Comparison of ENCODE assay signal across 11 mouse cellular contexts in the genomic region with DNA sequence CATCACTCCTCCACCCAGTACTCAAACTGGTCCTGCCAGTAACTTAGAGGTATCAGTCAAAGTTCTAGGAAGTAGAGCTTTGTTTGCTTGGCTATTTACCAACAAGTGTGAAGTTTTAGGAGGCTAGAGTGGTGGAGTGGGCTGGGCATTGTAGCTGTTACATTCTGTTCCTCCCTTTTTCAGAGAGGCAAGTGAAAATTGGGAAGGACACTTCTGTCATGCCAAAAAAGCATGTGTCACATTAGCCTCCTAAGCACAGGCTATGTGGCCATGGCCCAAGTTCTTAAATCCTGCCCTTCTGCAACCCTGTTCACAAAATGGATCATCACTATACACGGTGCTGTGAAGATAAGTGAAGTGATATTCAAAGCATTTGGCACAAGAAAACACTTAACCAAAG. TPM values are rescaled to one million over a fixed set of nuclear protein-coding genes. Genes with fewer than 3 reads are reported as not detected.
DNase-seq lines count a peak whose midpoint lies in the region; ATAC-seq and TF ChIP-seq lines count a peak whose summit lies in the region.
"Had no signal": no experiment of that assay in that cellular context is flagged by ENCODE, and none has a peak within 500 bp of the region (broad histone marks: within the 10 kb centered on the region; RNA-seq: fewer than 3 reads in every experiment).

No protein-coding gene starts in this region.

- TF ChIP-seq CTCF in kidney, adult 2 months (conservative IDR thresholded peaks at IDR 0.05; ENCODE audit: insufficient read depth, insufficient read length, low read depth, low read length): no peak
- no peak for TF ChIP-seq CTCF in liver, postnatal 0 days (IDR thresholded peaks at IDR 0.05; ENCODE audit: low read depth)

- no peak for ATAC-seq in embryonic facial prominence, embryonic 12.5 days (ENCODE audit: insufficient number of reproducible peaks, insufficient read depth, low FRiP score, low TSS enrichment)
- ATAC-seq in liver, postnatal 0 days: no peak

- no peak for TF ChIP-seq EP300 in liver, postnatal 0 days (IDR thresholded peaks at IDR 0.05; ENCODE audit: low read depth)

- H3K36me3 ChIP-seq in kidney, adult 2 months (ENCODE audit: control insufficient read depth, insufficient read depth, low read length): peaks cover 3% of the 10 kb centered on the region
- H3K36me3 ChIP-seq in embryonic facial prominence, embryonic 12.5 days: peaks cover 14% of the 10 kb centered on the region
- H3K36me3 ChIP-seq in liver, postnatal 0 days (replicated peaks; ENCODE audit: insufficient read depth, low read length): peaks cover 5% of the 10 kb centered on the region; the same call in 1 of the 2 replicates

- H3K27ac ChIP-seq in kidney, adult 2 months (ENCODE audit: insufficient read depth, low read depth, low read length): peak overlapping the region; percentile 37; the same call in 1 of the 2 replicates
- peak overlapping the region; percentile 74; the same call in 1 of the 2 replicates for H3K27ac ChIP-seq in embryonic facial prominence, embryonic 12.5 days
- no peak overlapping the region for H3K27ac ChIP-seq in liver, postnatal 0 days (ENCODE audit: low read depth)

- no peaks in the 10 kb centered on the region for H3K27me3 ChIP-seq in kidney, adult 2 months (replicated peaks; ENCODE audit: control insufficient read depth, insufficient read depth, low read length)
- no peaks in the 10 kb centered on the region for H3K27me3 ChIP-seq in embryonic facial prominence, embryonic 12.5 days
- H3K27me3 ChIP-seq in liver, postnatal 0 days (ENCODE audit: insufficient read depth, low read length): no peaks in the 10 kb centered on the region
- H3K27me3 ChIP-seq: megakaryocyte, embryonic 14.5 days had no signal

- H3K9me3 ChIP-seq in embryonic facial prominence, embryonic 12.5 days: no peaks in the 10 kb centered on the region
- no peaks in the 10 kb centered on the region for H3K9me3 ChIP-seq in liver, postnatal 0 days (ENCODE audit: low read length)
- H3K9me3 ChIP-seq: heart, embryonic 10.5 days; megakaryocyte, embryonic 14.5 days had no signal

- peaks cover 8% of the 10 kb centered on the region for H3K4me1 ChIP-seq in kidney, adult 2 months (ENCODE audit: control insufficient read depth, insufficient read depth, low read length)
- H3K4me1 ChIP-seq in embryonic facial prominence, embryonic 12.5 days: peaks cover 19% of the 10 kb centered on the region
- H3K4me1 ChIP-seq in liver, postnatal 0 days (ENCODE audit: insufficient read depth): peaks cover 11% of the 10 kb centered on the region; the same call in 1 of the 2 replicates

- no peak overlapping the region for H3K4me3 ChIP-seq in kidney, adult 2 months (ENCODE audit: insufficient read depth, low read depth, low read length)
- H3K4me3 ChIP-seq in embryonic facial prominence, embryonic 12.5 days: no peak overlapping the region
- no peak overlapping the region for H3K4me3 ChIP-seq in liver, postnatal 0 days (ENCODE audit: low read depth, low read length)
- H3K4me3 ChIP-seq: heart, embryonic 10.5 days; megakaryocyte, embryonic 14.5 days had no signal

- 61% methylated on average over 1 of the region's 1 CpGs for WGBS in kidney, adult 2 months
- 80% methylated on average over 1 of the region's 1 CpGs for WGBS in embryonic facial prominence, embryonic 12.5 days
- WGBS in liver, postnatal 0 days (ENCODE audit: insufficient replicate concordance): 57% methylated on average over 1 of the region's 1 CpGs

- no peak overlapping the region for H3K4me2 ChIP-seq in embryonic facial prominence, embryonic 12.5 days (replicated peaks)
- H3K4me2 ChIP-seq in liver, postnatal 0 days (ENCODE audit: low read depth, low read length): no peak overlapping the region

- no peak overlapping the region for H3K9ac ChIP-seq in embryonic facial prominence, embryonic 12.5 days
- H3K9ac ChIP-seq in liver, postnatal 0 days (replicated peaks): no peak overlapping the region

- no peak for TF ChIP-seq POLR2A in kidney, adult 2 months (IDR thresholded peaks at IDR 0.05; ENCODE audit: low read depth, low read length)

- DNase-seq in cerebellum, adult 18-20 months: peak; percentile 23 to 36
- no peak for DNase-seq in cerebellum, postnatal 4 days (ENCODE audit: low spot score in 2 of 2)
- DNase-seq in kidney, adult 2 months: no peak
- DNase-seq in kidney, postnatal 4 days: no peak
- peak; percentile 18 for DNase-seq in lung, postnatal 14 days
- no peak for DNase-seq in liver, postnatal 0 days
- no peak for DNase-seq in thymus, adult 18-20 months
- DNase-seq: thymus, postnatal 4 days had no signal

RNA-seq across cellular contexts. Expression of a gene that starts 34.4 kb away (rescaled TPM):
- polyA plus RNA-seq in kidney, adult 2 months (2012; rRNA removed): 10.4 and 12.8 TPM in 2 replicates
- polyA plus RNA-seq in embryonic facial prominence, embryonic 12.5 days (2016; fragmentation: Nextera tagmentation; extraction: Ambion mirVana): 11.4 and 12.4 TPM in 2 replicates
- polyA plus RNA-seq in liver, postnatal 0 days (2015; fragmentation: Nextera tagmentation; extraction: Ambion mirVana): 2.3 TPM in 2 replicates

Comparison
In these comparisons a context has a peak if more than half of its experiments do, and no peak if none do; other contexts are left out.
1. DNase-seq: peak in cerebellum, adult 18-20 months (2 of 2) and lung, postnatal 14 days (single experiment); none in cerebellum, postnatal 4 days (0 of 2), kidney, adult 2 months (single experiment), kidney, postnatal 4 days (0 of 2), liver, postnatal 0 days (single experiment) and thymus, adult 18-20 months (0 of 2).